Mouse (Mus musculus): ENCODE results near the gene Esam. TPM values are rescaled to one million over a fixed set of nuclear protein-coding genes. Genes with fewer than 3 reads are reported as not detected.

Esam gene
- polyA plus RNA-seq, 1 experiment from 2014 or later: 45.4 TPM

- H3K9me3 ChIP-seq (replicated peaks; ENCODE audit: control insufficient read depth, low read length): no peaks in the 10 kb centered on the region
- no peaks in the 10 kb centered on the region for H3K36me3 ChIP-seq (ENCODE audit: control insufficient read depth, insufficient read depth, low read length)
- 87% methylated on average over 2 of the region's 2 CpGs for WGBS (ENCODE audit: insufficient replicate concordance)
- H3K4me1 ChIP-seq (ENCODE audit: control insufficient read depth, insufficient read depth, low read length): peaks cover under 1% of the 10 kb centered on the region; the same call in 1 of the 2 replicates
- no peak for ATAC-seq (replicated peaks; ENCODE audit: insufficient number of reproducible peaks, low FRiP score, low TSS enrichment)
- no peak overlapping the region for H3K27ac ChIP-seq (ENCODE audit: low read depth, low read length)
- no peaks in the 10 kb centered on the region for H3K27me3 ChIP-seq (ENCODE audit: control insufficient read depth, insufficient read depth, low read length)
- no peak overlapping the region for H3K9ac ChIP-seq (ENCODE audit: low read depth, low read length)
- H3K4me2 ChIP-seq: no peak overlapping the region
- no peak overlapping the region for H3K4me3 ChIP-seq (ENCODE audit: low read depth, low read length)
These were observed 32.7 kb downstream of the Esam start for GRCm38 (mm10) chr9:37560617-37561016.

- no peak overlapping the region for H3K4me2 ChIP-seq
- ATAC-seq (replicated peaks; ENCODE audit: insufficient number of reproducible peaks, low FRiP score, low TSS enrichment): no peak
- H3K27me3 ChIP-seq (ENCODE audit: control insufficient read depth, insufficient read depth, low read length): no peaks in the 10 kb centered on the region
- peaks cover 13% of the 10 kb centered on the region for H3K4me1 ChIP-seq (ENCODE audit: control insufficient read depth, insufficient read depth, low read length)
- H3K9me3 ChIP-seq (replicated peaks; ENCODE audit: control insufficient read depth, low read length): no peaks in the 10 kb centered on the region
- 36% methylated on average over 1 of the region's 1 CpGs for WGBS (ENCODE audit: insufficient replicate concordance)
- H3K4me3 ChIP-seq (ENCODE audit: low read depth, low read length): no peak overlapping the region
- H3K9ac ChIP-seq (ENCODE audit: low read depth, low read length): no peak overlapping the region
- H3K27ac ChIP-seq (ENCODE audit: low read depth, low read length): no peak overlapping the region
- H3K36me3 ChIP-seq (ENCODE audit: control insufficient read depth, insufficient read depth, low read length): no peaks in the 10 kb centered on the region
These were observed 35.9 kb downstream of the Esam start for GRCm38 (mm10) chr9:37563805-37564204.

- Histone ChIP-seq H3K27ac (ENCODE audit: low read depth, low read length) (no peak overlapping the region), H3K4me2 (no peak overlapping the region), H3K36me3 (ENCODE audit: control insufficient read depth, insufficient read depth, low read length) (no peaks in the 10 kb centered on the region), H3K9ac (ENCODE audit: low read depth, low read length) (no peak overlapping the region), H3K4me1 (ENCODE audit: control insufficient read depth, insufficient read depth, low read length) (peaks cover 14% of the 10 kb centered on the region), H3K27me3 (ENCODE audit: control insufficient read depth, insufficient read depth, low read length) (no peaks in the 10 kb centered on the region; the same call in 1 of the 2 replicates), H3K9me3 (replicated peaks; ENCODE audit: control insufficient read depth, low read length) (no peaks in the 10 kb centered on the region), H3K4me3 (ENCODE audit: low read depth, low read length) (no peak overlapping the region)
- 82% methylated on average over 2 of the region's 2 CpGs for WGBS (ENCODE audit: insufficient replicate concordance)
- no peak for ATAC-seq (replicated peaks; ENCODE audit: insufficient number of reproducible peaks, low FRiP score, low TSS enrichment)
These were observed 39.1 kb downstream of the Esam start for GRCm38 (mm10) chr9:37567019-37567418.

- Histone ChIP-seq H3K9me3 (replicated peaks; ENCODE audit: control insufficient read depth, low read length) (no peaks in the 10 kb centered on the region), H3K9ac (ENCODE audit: low read depth, low read length) (no peak overlapping the region), H3K27me3 (ENCODE audit: control insufficient read depth, insufficient read depth, low read length) (no peaks in the 10 kb centered on the region; the same call in 1 of the 2 replicates), H3K4me1 (ENCODE audit: control insufficient read depth, insufficient read depth, low read length) (peaks cover 17% of the 10 kb centered on the region), H3K36me3 (ENCODE audit: control insufficient read depth, insufficient read depth, low read length) (no peaks in the 10 kb centered on the region), H3K4me2 (peak overlapping the region; percentile 48), H3K4me3 (ENCODE audit: low read depth, low read length) (no peak overlapping the region), H3K27ac (ENCODE audit: low read depth, low read length) (no peak overlapping the region)
- 42% methylated on average over 5 of the region's 5 CpGs for WGBS (ENCODE audit: insufficient replicate concordance)
- ATAC-seq (replicated peaks; ENCODE audit: insufficient number of reproducible peaks, low FRiP score, low TSS enrichment): no peak
These were observed 39.6 kb downstream of the Esam start for GRCm38 (mm10) chr9:37567454-37567853.

GRCm38 (mm10) chr9:37567892-37568604 lies 40.2 kb downstream of the Esam start:
- Histone ChIP-seq H3K4me1 (ENCODE audit: control insufficient read depth, insufficient read depth, low read length) (peaks cover 22% of the 10 kb centered on the region), H3K27ac (ENCODE audit: low read depth, low read length) (no peak overlapping the region), H3K27me3 (ENCODE audit: control insufficient read depth, insufficient read depth, low read length) (no peaks in the 10 kb centered on the region; the same call in 1 of the 2 replicates), H3K9ac (ENCODE audit: low read depth, low read length) (peak overlapping the region; percentile 43; the same call in 1 of the 2 replicates), H3K4me3 (ENCODE audit: low read depth, low read length) (no peak overlapping the region), H3K9me3 (replicated peaks; ENCODE audit: control insufficient read depth, low read length) (no peaks in the 10 kb centered on the region), H3K4me2 (peak overlapping the region; percentile 48), H3K36me3 (ENCODE audit: control insufficient read depth, insufficient read depth, low read length) (no peaks in the 10 kb centered on the region)
- WGBS (ENCODE audit: insufficient replicate concordance): 25% methylated on average over 15 of the region's 15 CpGs
- no peak for ATAC-seq (replicated peaks; ENCODE audit: insufficient number of reproducible peaks, low FRiP score, low TSS enrichment)

GRCm38 (mm10) chr9:37568605-37569214 lies 40.8 kb downstream of the Esam start:
- Histone ChIP-seq H3K4me1 (ENCODE audit: control insufficient read depth, insufficient read depth, low read length) (peaks cover 22% of the 10 kb centered on the region), H3K4me3 (ENCODE audit: low read depth, low read length) (no peak overlapping the region), H3K4me2 (no peak overlapping the region), H3K27ac (ENCODE audit: low read depth, low read length) (no peak overlapping the region), H3K27me3 (ENCODE audit: control insufficient read depth, insufficient read depth, low read length) (no peaks in the 10 kb centered on the region; the same call in 1 of the 2 replicates), H3K9me3 (replicated peaks; ENCODE audit: control insufficient read depth, low read length) (no peaks in the 10 kb centered on the region), H3K36me3 (ENCODE audit: control insufficient read depth, insufficient read depth, low read length) (no peaks in the 10 kb centered on the region), H3K9ac (ENCODE audit: low read depth, low read length) (no peak overlapping the region)
- no peak for ATAC-seq (replicated peaks; ENCODE audit: insufficient number of reproducible peaks, low FRiP score, low TSS enrichment)
- 37% methylated on average over 4 of the region's 4 CpGs for WGBS (ENCODE audit: insufficient replicate concordance)

- Histone ChIP-seq H3K36me3 (ENCODE audit: control insufficient read depth, insufficient read depth, low read length) (no peaks in the 10 kb centered on the region), H3K9ac (ENCODE audit: low read depth, low read length) (no peak overlapping the region), H3K27me3 (ENCODE audit: control insufficient read depth, insufficient read depth, low read length) (no peaks in the 10 kb centered on the region; the same call in 1 of the 2 replicates), H3K9me3 (replicated peaks; ENCODE audit: control insufficient read depth, low read length) (no peaks in the 10 kb centered on the region), H3K4me1 (ENCODE audit: control insufficient read depth, insufficient read depth, low read length) (peaks cover 22% of the 10 kb centered on the region), H3K4me3 (ENCODE audit: low read depth, low read length) (no peak overlapping the region), H3K27ac (ENCODE audit: low read depth, low read length) (no peak overlapping the region), H3K4me2 (no peak overlapping the region)
- no peak for ATAC-seq (replicated peaks; ENCODE audit: insufficient number of reproducible peaks, low FRiP score, low TSS enrichment)
- WGBS (ENCODE audit: insufficient replicate concordance): 57% methylated on average over 2 of the region's 2 CpGs
These were observed 41.5 kb downstream of the Esam start for GRCm38 (mm10) chr9:37569231-37569835.

- Histone ChIP-seq H3K27ac (ENCODE audit: low read depth, low read length) (0 out of 2 replicates have a peak overlapping the region, but pooled peaks have one; percentile 10), H3K9me3 (replicated peaks; ENCODE audit: control insufficient read depth, low read length) (no peaks in the 10 kb centered on the region), H3K4me1 (ENCODE audit: control insufficient read depth, insufficient read depth, low read length) (peaks cover 27% of the 10 kb centered on the region), H3K4me3 (ENCODE audit: low read depth, low read length) (no peak overlapping the region), H3K9ac (ENCODE audit: low read depth, low read length) (no peak overlapping the region), H3K36me3 (ENCODE audit: control insufficient read depth, insufficient read depth, low read length) (no peaks in the 10 kb centered on the region), H3K27me3 (ENCODE audit: control insufficient read depth, insufficient read depth, low read length) (no peaks in the 10 kb centered on the region; the same call in 1 of the 2 replicates), H3K4me2 (peak overlapping the region; percentile 29)
- no peak for ATAC-seq (replicated peaks; ENCODE audit: insufficient number of reproducible peaks, low FRiP score, low TSS enrichment)
- 13% methylated on average over 3 of the region's 3 CpGs for WGBS (ENCODE audit: insufficient replicate concordance)
These were observed 44.5 kb downstream of the Esam start for GRCm38 (mm10) chr9:37572204-37572876.

Measured in heart, embryonic 11.5 days (tissue).